Mouse (Mus musculus) urinary bladder, adult 18-20 months (tissue): ENCODE results near the gene Actr1b.
A peak's percentile ranks its signal among the peaks of the same experiment; 100 is the strongest.
"Not testable (repeated sequence)": the region's sequence is repeated elsewhere in the genome, so short reads cannot be mapped to it uniquely, and the experiment has no call there.

Experiments used
- DNase-seq, 2 experiments: peaks; one replicate each; pipeline ENCODE4 v3.0.0; 2022; ENCODE audit warnings: low spot score in 2 of 2, mixed read lengths in 2 of 2

Actr1b gene

GRCm38 (mm10) chr1:36707166-36707565, 7.1 kb downstream of the Actr1b start:
- DNase-seq: no peak

DNA sequence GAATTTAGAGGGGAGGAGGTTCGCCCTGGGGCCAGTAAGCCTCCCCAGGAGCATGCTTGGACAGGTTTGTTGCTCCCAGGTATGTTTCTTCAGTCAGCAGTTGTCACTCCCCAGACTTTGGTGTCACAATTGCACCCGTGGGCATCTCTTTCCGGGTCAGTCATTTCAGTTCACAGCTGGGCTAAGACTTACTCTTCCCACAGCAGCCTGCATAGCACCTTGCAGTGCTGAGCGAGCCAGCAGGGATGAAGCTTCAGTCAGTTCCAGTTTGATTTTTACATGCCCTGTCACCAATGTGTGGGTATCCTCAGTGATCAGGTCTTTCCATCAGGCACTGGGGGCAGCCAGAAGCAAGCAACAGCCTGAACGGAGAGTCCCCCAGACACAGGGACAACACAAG, 17.2 kb downstream of the Actr1b start:
- no peak for DNase-seq

DNA sequence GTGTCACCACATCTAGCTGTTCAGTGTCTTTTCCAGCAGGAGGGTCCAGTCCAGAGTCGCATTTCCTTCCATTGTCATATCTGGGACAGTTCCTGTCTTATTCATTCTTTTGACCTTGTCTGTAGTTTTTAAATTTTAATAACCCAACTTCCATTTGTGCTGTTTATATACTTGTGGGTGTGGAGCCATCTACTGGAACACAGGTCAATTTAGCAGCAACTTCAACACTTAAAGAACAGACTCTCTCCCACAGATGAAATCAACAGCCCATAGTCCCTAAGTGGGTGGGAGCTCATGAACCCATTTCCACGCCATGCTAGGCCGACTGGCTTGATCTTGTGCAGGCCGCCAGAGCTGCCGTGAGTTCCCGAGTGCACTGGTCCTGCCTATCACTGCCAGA, 17.8 kb downstream of the Actr1b start:
- DNase-seq: no peak

DNA sequence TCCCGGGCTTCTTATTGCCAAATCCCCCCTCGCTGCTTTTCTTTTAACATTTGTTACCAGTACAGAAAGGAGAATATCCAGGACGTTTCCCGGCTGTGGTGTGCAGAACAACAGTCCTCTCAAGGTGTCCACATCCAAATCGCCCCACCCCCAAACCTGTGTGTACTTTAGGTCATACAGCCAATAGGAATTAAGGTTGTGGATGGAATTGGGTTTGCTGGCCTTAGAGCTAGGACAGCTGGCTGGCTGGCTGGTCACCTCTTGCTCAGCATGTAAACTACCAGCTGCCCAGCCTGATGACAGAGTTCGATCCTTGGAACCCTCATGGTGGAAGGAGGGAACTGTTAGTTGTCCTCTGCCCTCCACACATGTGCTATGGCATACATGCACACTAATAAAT, 19.4 kb downstream of the Actr1b start:
- DNase-seq: no peak

DNA sequence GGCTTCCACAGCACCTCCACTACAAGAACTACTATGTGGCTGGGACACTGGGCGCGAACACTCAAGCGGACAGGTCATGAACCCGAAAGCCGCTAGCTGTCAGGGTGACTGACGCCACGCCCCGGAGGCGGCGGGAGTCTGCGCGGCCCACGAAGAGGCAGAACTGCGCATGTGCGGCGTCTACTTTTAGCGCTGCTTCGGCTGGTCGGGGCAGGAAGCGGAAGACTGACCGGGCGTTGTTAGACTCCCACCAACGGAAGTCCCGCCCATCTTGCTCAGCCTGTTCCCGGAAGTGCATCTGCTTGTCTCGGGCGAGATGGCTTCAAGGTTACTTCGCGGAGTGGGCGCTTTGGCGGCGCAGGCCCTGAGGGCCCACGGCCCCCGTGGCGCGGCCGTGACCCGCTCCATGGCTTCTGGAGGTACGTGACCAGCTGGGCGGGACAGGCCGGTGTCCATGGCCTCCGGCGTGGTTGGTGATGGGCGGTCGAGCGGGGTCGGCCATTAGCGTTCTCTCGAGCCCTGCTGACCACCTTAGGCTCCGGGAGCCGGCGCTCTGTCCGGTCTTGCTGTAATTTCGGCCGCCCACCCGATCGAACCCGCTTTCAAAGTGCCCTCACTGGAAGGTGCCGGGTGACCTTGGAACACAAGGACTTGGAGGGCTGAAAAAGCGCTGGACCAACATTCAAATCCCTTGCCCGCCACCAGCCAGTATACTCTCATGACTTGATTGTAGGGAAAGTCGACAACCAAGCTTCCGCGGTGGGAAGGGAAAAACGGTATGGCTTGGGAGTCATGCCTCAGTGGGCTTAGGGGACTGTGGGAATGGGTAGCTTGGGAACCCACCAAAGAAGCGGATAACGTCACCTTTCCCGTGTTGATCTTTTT, 22.7 kb downstream of the Actr1b start, which contains the start of gene Cox5b:
Gene Cox5b, plus strand, starts transcription at position 179 of the 885 bp plus-strand sequence.
- peak; percentile 89 to 95 for DNase-seq

DNA sequence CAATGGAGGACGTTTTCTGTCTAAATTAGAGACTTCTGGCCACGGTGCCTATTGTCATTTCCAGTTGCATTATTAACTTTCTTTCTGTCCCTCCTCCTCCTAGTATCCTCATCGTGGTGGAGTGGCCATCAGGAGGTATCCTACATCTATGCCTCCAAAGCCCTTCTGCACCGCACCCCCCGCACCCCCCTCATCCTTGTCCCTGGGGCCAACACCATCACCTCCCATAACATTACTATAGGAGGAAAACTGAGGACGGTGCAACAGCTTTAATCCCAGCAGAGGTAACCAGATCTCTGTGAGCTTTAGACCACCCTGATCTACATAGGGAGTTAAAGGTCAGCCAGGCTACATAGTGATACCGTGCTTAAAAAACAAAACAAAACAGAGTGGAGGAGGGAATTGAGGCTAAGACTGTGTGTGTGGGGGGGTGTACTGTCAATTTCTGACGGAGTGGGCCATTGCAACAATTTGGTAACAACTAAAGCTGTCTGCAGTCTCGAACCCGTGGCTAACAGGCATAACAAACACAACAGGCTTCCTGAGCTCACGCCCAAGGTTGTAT, 23.5 kb downstream of the Actr1b start:
- no peak for DNase-seq

DNA sequence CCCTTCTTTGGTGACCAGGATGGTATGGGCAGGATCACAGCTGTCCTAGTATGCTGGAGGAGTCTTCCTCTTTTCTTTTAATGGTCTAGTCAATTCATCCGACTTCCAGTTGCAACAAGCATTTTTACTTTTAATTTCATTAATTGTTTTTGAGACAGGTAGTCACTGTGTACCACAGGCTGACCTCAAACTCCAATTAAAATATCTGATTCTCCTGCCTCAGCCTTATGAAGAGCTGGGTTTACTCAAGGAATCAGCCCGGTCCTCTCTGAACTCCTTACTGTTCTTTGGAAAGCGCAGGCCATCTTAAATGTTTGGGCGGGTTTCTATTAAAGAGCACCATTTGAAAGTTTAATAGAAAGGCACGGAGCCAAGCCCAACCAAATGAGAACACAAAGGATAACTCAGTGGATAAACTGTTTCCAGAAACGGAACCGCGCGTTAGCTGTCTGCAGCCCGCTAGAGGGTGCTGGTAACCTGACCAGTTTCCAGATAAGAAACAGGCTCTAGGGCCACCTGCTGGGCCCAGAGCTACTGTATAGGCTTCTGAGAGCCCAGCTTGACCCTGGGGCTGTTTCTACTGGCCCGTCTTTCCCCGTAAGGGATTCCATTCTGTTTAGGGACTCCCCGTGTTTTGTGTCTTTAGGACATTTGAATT, 30.3 kb downstream of the Actr1b start:
- DNase-seq: peak; percentile 52 to 75

GRCm38 (mm10) chr1:36682620-36683355, 31.4 kb downstream of the Actr1b start, which contains the start of gene Fam178b:
Fam178b (minus strand) TSS chr1:36683183.
- DNase-seq: no peak

GRCm38 (mm10) chr1:36680893-36681292, 33.3 kb downstream of the Actr1b start:
- no peak for DNase-seq

- DNase-seq: no peak
These were observed 39.3 kb downstream of the Actr1b start for GRCm38 (mm10) chr1:36674936-36675335.

GRCm38 (mm10) chr1:36672648-36673350, 41.4 kb downstream of the Actr1b start:
- no peak for DNase-seq

DNA sequence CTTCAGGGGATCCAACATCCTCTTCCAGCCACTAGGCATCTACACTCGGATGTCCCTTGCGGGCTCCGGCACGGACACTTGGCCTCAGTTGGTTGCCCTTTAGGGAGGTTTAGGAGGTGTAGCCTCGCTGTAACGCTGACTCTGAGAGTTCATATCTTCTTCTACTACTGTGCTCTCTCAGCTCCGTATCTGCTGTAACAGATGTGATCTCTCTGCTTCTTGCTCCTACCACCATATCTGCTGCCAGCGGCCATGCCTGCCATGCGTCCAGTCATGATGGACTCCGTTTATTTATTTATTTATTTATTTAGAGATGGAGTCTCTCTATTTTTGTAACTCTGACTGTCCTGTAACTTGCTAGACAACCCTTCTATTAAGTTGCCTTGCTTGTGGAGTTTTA, 43.0 kb downstream of the Actr1b start:
- DNase-seq: no peak

DNA sequence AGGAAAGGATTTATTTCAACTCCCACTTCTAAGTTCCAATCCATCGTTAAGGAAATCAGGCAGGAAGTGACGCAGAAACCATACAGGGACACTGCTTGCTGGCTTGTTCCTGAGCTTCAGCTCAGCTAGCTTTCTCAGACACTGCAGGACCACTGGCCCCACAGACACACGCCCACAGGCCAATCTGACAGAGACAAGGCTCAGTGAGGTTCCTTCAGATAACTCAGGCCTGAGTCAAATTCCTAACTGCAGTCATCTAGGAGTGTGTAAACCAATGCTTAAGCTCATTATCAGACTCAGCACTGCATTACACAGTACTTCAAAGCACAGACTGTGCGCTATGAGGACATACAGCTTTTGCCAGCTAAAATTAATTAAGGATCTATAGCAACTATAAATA, 44.0 kb downstream of the Actr1b start:
- no peak for DNase-seq

- not testable (repeated sequence) for DNase-seq
These were observed 46.2 kb downstream of the Actr1b start for GRCm38 (mm10) chr1:36668007-36668406.

DNA sequence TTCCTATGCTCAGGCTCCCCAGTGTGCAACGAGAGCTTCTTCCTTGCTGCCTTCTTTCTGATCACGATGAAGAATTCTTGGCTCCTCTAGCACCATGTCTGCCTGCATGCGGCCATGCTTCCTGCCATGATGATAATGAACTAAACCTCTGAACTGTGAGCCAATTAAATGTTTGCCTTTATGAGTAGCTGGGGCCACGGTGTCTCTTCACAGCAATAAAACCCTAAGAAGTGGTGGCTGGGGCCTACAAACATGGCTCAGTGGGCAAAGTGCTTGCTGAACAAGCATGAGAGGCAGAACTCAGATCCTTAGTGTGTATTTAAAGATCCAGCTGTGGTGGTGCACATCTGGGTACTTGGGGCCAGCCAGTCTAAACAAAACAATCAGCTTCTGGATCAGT, 48.3 kb downstream of the Actr1b start:
- no peak for DNase-seq

- DNase-seq: no peak
These were observed 49.0 kb downstream of the Actr1b start for GRCm38 (mm10) chr1:36665165-36665723.

DNA sequence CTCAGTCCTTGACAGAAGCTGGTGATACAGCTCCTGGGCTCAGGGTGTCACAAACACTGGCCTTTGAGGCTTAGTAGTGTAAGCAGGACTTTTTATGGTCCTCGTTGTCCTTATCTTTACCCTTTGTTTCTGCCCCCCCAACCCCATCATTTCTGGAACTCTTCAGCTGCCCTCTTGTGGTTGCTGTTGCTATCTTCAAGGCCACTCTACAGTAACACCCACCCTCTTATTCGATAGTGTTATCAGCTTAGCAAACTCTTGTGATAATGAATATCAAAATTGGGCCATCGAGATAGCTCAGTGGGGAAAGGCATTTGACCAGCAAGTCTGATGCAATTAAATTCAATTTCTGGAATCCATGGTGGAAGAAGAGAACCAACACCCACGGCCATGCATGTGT, 49.8 kb downstream of the Actr1b start:
- DNase-seq: peak in 1 of 2 experiments; percentile 12

GRCm38 (mm10) chr1:36658621-36659399, 55.4 kb downstream of the Actr1b start:
- DNase-seq: no peak

GRCm38 (mm10) chr1:36657658-36658415, 56.4 kb downstream of the Actr1b start:
- no peak for DNase-seq
